Mouse (Mus musculus): ENCODE measurements around the gene Olfr824.

DNA sequence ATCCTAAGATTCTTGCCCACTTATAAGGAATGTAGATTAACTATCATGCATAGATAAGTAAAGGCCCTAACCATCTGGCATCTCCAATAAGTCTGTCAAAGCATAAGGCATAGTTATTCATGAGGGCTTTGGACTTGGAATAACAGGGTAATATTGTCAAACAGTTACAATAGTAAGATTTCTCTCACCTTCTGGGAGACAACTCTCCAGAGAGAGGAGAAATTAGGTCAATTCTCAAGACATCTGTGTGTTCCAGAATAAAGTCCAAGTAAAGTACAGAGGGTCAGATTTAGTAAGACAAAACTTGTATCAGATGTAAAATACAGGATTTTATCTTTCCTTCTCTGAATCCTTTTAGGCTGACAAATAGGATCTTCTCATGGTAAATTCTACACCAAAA is 36.9 kb upstream of the Olfr824 start, which contains the start of gene Olfr825:
- TF ChIP-seq CTCF (IDR thresholded peaks at IDR 0.05; ENCODE audit: borderline replicate concordance, insufficient read depth, low read length) (no peak), POLR2A (IDR thresholded peaks at IDR 0.05; ENCODE audit: low read depth, low read length) (no peak)

Data from embryonic fibroblast, embryonic 13.5 days (primary cell).